Mouse (Mus musculus) cerebellum, adult 9-10 months (tissue): ENCODE results near the gene Bcl11a.

Source experiments
- DNase-seq: peaks from one replicate; pipeline ENCODE4 v3.0.0; 2022

Gene Bcl11a

GRCm38 (mm10) chr11:24163072-24163471 is 85.2 kb downstream of the Bcl11a start:
- no peak for DNase-seq

- DNase-seq: no peak
Observed at GRCm38 (mm10) chr11:24164065-24164464, 86.2 kb downstream of the Bcl11a start.

- DNase-seq: no peak
Observed at GRCm38 (mm10) chr11:24171675-24172285, 93.9 kb downstream of the Bcl11a start.

GRCm38 (mm10) chr11:24172585-24172984 is 94.7 kb downstream of the Bcl11a start:
- no peak for DNase-seq

GRCm38 (mm10) chr11:24174161-24174792 is 96.4 kb downstream of the Bcl11a start:
- DNase-seq: no peak

- no peak for DNase-seq
Observed at GRCm38 (mm10) chr11:24177458-24177857, 99.6 kb downstream of the Bcl11a start.

GRCm38 (mm10) chr11:24178823-24179476 is 101.1 kb downstream of the Bcl11a start:
- no peak for DNase-seq

GRCm38 (mm10) chr11:24180040-24180439 is 102.2 kb downstream of the Bcl11a start:
- no peak for DNase-seq

GRCm38 (mm10) chr11:24183501-24183900 is 105.6 kb downstream of the Bcl11a start:
- no peak for DNase-seq

GRCm38 (mm10) chr11:24184932-24185331 is 107.1 kb downstream of the Bcl11a start:
- no peak for DNase-seq

- no peak for DNase-seq
Observed at GRCm38 (mm10) chr11:24190411-24190810, 112.6 kb downstream of the Bcl11a start.

- DNase-seq: no peak
Observed at GRCm38 (mm10) chr11:24196460-24197190, 118.8 kb downstream of the Bcl11a start.

- DNase-seq: no peak
Observed at GRCm38 (mm10) chr11:24197424-24197823, 119.6 kb downstream of the Bcl11a start.

- no peak for DNase-seq
Observed at GRCm38 (mm10) chr11:24199560-24199959, 121.7 kb downstream of the Bcl11a start.

- no peak for DNase-seq
Observed at GRCm38 (mm10) chr11:24200310-24200709, 122.5 kb downstream of the Bcl11a start.

GRCm38 (mm10) chr11:24201223-24201622 is 123.4 kb downstream of the Bcl11a start:
- no peak for DNase-seq

- DNase-seq: no peak
Observed at GRCm38 (mm10) chr11:24202641-24203361, 124.9 kb downstream of the Bcl11a start.

GRCm38 (mm10) chr11:24203489-24203888 is 125.6 kb downstream of the Bcl11a start:
- no peak for DNase-seq

GRCm38 (mm10) chr11:24208951-24209351 is 131.1 kb downstream of the Bcl11a start:
- no peak for DNase-seq

- DNase-seq: no peak
Observed at GRCm38 (mm10) chr11:24214509-24215134, 136.8 kb downstream of the Bcl11a start.

- no peak for DNase-seq
Observed at GRCm38 (mm10) chr11:24217741-24218333, 140.0 kb downstream of the Bcl11a start.
